Mouse (Mus musculus): ENCODE results near the gene Adamtsl4. TPM values are rescaled to one million over a fixed set of nuclear protein-coding genes. Genes with fewer than 3 reads are reported as not detected.
A peak's percentile ranks its signal among the peaks of the same experiment; 100 is the strongest.
"Not testable (repeated sequence)": the region's sequence is repeated elsewhere in the genome, so short reads cannot be mapped to it uniquely, and the experiment has no call there.

Adamtsl4 gene
- polyA plus RNA-seq, 1 experiment from 2014 or later = 1.1 TPM

DNA sequence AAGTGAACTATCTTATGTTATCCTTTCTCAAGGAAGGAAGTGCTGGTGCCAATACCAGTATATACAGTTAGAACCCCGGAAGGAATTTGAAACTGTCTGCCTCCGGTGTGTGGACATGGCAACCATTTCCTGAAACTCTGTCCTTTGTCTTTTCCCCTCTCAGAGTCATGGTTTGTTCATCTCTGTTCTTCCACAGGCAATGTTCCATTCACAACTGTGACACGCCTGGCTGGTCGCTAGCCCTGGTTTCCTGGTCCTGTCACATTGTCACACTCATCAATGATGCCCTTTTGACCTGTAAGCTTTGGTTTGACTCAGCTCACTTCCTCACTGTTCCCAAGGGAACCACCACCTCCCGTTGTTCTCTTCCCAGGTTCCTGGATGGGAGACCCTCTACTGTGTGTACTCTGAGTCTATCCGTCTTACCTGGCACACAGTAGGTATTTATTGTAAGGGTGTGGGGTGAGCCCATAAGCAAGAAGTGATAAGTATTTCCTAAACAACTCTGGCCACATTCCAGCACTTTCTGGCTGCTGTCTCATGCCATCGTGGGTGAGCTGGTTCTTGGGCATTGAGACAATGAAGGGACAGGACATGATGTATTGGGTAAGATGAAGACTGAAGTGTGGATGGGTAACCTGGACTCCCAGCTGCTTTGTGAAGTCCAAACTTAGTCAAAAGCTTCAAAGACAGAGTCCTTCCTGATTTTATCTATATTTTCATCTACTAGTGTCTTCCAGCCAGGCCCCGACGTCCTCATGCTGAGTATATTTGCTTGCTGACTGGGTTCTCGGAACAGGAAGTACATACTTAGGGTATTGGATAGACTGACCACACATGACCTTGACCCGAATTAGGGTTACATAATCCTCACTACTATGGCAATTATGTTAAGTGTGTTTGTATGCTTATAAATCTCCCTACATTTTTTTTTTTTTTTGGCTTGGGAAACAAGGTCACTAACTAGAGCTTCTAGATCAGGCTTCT lies 6.4 kb upstream of the Adamtsl4 start:
- H3K36me3 ChIP-seq (ENCODE audit: control insufficient read depth, insufficient read depth, low read length) = no peaks in the 10 kb centered on the region
- no peak overlapping the region for H3K9ac ChIP-seq (replicated peaks; ENCODE audit: low read depth, low read length)
- H3K9me3 ChIP-seq (ENCODE audit: control insufficient read depth, low read length) = no peaks in the 10 kb centered on the region
- H3K4me1 ChIP-seq (ENCODE audit: control insufficient read depth, insufficient read depth, low read length) = no peaks in the 10 kb centered on the region
- no peak overlapping the region for H3K27ac ChIP-seq (ENCODE audit: low read depth, low read length)
- ATAC-seq (ENCODE audit: low read depth) = no peak
- H3K27me3 ChIP-seq (ENCODE audit: control insufficient read depth, insufficient read depth, low read length) = no peaks in the 10 kb centered on the region
- WGBS = 73% methylated on average over 11 of the region's 11 CpGs
- no peak overlapping the region for H3K4me2 ChIP-seq (ENCODE audit: low read depth, low read length)
- H3K4me3 ChIP-seq (ENCODE audit: low read depth, low read length) = no peak overlapping the region

DNA sequence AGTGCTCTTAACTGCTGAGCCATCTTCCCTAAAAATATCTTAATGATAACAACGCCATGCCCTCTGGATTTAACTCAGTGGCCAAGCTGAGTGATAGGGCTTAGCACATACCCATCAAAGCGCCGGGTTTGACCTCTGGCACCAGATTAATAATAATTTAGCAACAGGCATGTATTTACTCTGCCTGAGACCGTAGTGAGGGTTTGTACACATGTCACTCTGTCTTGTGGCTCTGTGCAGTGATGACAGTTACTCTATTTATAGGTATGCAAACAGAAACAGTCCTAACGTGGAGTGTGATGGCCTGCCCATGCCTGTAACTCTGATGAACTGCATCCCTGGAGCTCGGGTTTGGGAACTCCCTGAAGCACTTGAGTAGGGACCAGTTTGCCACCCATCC lies 5.0 kb upstream of the Adamtsl4 start:
- no peaks in the 10 kb centered on the region for H3K9me3 ChIP-seq (ENCODE audit: control insufficient read depth, low read length)
- H3K9ac ChIP-seq (replicated peaks; ENCODE audit: low read depth, low read length) = no peak overlapping the region
- no peak overlapping the region for H3K27ac ChIP-seq (ENCODE audit: low read depth, low read length)
- 85% methylated on average over 6 of the region's 6 CpGs for WGBS
- ATAC-seq (ENCODE audit: low read depth) = no peak
- H3K4me3 ChIP-seq (ENCODE audit: low read depth, low read length) = no peak overlapping the region
- H3K36me3 ChIP-seq (ENCODE audit: control insufficient read depth, insufficient read depth, low read length) = no peaks in the 10 kb centered on the region
- peaks cover 3% of the 10 kb centered on the region for H3K4me1 ChIP-seq (ENCODE audit: control insufficient read depth, insufficient read depth, low read length)
- no peaks in the 10 kb centered on the region for H3K27me3 ChIP-seq (ENCODE audit: control insufficient read depth, insufficient read depth, low read length)
- H3K4me2 ChIP-seq (ENCODE audit: low read depth, low read length) = no peak overlapping the region

DNA sequence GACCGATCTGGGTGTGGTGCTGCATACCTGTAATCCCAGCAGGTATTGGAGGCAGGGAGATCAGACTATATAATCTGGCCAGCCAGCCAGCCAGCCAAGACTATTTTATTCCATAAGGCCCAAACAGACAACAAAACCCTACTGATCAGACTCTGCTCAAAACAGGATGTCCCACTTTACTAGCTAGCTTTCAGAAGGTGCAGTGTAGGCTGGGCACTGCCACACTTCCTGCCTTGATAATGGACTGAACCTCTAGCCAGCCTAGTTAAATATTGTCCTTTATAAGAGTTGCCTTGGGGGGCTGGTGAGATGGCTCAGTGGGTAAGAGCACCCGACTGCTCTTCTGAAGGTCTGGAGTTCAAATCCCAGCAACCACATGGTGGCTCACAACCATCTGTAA lies 2.8 kb upstream of the Adamtsl4 start:
- not testable (repeated sequence) for H3K27ac ChIP-seq (ENCODE audit: low read depth, low read length); ATAC-seq (ENCODE audit: low read depth)

DNA sequence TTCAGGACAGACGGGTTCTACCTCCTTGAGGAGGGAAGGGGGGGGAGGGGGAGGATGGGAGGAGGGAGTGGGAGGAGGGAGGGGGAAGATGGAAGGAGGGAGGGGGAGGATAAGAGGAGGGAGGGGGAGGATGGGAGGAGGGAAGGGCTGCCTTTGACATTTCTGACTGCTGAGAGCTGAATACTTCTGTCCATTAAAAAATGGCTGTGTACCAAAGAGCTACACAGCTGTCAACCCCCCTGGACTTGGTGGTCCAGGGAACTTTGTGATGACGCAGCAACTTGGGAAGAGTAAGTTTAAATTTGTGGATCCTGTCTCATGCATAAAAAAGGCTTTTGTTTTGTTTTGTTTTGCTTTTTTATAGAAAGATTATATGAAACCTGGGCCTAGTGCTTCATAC lies 2.2 kb upstream of the Adamtsl4 start:
- 46% methylated on average over 2 of the region's 2 CpGs for WGBS
- peaks cover 8% of the 10 kb centered on the region for H3K4me1 ChIP-seq (ENCODE audit: control insufficient read depth, insufficient read depth, low read length)
- no peaks in the 10 kb centered on the region for H3K9me3 ChIP-seq (ENCODE audit: control insufficient read depth, low read length)
- no peaks in the 10 kb centered on the region for H3K36me3 ChIP-seq (ENCODE audit: control insufficient read depth, insufficient read depth, low read length)
- H3K9ac ChIP-seq (replicated peaks; ENCODE audit: low read depth, low read length) = no peak overlapping the region
- H3K4me2 ChIP-seq (ENCODE audit: low read depth, low read length) = no peak overlapping the region
- no peak overlapping the region for H3K27ac ChIP-seq (ENCODE audit: low read depth, low read length)
- no peak overlapping the region for H3K4me3 ChIP-seq (ENCODE audit: low read depth, low read length)
- ATAC-seq (ENCODE audit: low read depth) = no peak
- no peaks in the 10 kb centered on the region for H3K27me3 ChIP-seq (ENCODE audit: control insufficient read depth, insufficient read depth, low read length)

More for the DNA sequence above, 2.8 kb upstream of the Adamtsl4 start:
- not testable (repeated sequence) for H3K36me3 ChIP-seq (ENCODE audit: control insufficient read depth, insufficient read depth, low read length); H3K9ac ChIP-seq (replicated peaks; ENCODE audit: low read depth, low read length); H3K4me2 ChIP-seq (ENCODE audit: low read depth, low read length); H3K9me3 ChIP-seq (ENCODE audit: control insufficient read depth, low read length); H3K4me3 ChIP-seq (ENCODE audit: low read depth, low read length); H3K27me3 ChIP-seq (ENCODE audit: control insufficient read depth, insufficient read depth, low read length); H3K4me1 ChIP-seq (ENCODE audit: control insufficient read depth, insufficient read depth, low read length)
- WGBS = 96% methylated on average over 2 of the region's 2 CpGs

DNA sequence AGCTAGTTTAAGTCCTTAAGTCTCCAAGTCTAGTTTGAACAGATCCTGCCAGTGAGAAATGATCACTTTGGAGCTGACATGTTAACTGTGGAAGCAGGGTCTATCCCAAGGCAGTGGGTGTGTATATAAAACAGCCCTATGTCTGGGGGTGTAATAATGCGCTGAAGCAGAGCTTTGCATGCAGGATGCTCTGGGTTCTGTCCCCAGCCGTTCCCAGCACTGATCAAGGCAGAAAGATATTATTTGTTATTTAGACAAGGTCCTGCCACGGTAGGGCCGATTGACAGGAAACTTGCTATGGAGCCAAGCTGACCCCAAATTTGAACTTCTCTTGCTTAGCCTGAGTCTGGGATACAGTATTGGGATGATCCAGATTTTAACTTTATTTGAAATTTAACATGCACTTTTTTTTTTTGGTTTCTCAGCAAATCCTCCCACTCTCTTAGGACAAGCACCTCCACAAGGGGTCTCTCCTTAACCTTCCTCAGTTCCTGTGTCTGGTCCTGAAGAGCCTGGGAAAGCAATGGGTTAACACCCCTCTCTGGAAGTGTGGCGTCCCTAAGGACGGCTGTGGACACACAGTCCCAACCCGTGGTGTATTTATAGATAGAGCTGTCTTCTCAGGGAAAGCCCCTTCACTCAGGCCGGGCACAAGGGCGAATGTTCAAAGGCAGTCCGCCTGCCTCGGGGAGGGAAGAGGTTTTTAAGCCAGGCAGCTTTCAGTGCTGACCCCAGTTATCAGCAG lies 1.6 kb upstream of the Adamtsl4 start:
- Histone ChIP-seq H3K27ac (ENCODE audit: low read depth, low read length) (no peak overlapping the region), H3K4me2 (ENCODE audit: low read depth, low read length) (no peak overlapping the region), H3K9ac (replicated peaks; ENCODE audit: low read depth, low read length) (no peak overlapping the region), H3K27me3 (ENCODE audit: control insufficient read depth, insufficient read depth, low read length) (no peaks in the 10 kb centered on the region), H3K36me3 (ENCODE audit: control insufficient read depth, insufficient read depth, low read length) (no peaks in the 10 kb centered on the region), H3K4me3 (ENCODE audit: low read depth, low read length) (no peak overlapping the region), H3K9me3 (ENCODE audit: control insufficient read depth, low read length) (no peaks in the 10 kb centered on the region), H3K4me1 (ENCODE audit: control insufficient read depth, insufficient read depth, low read length) (peaks cover 8% of the 10 kb centered on the region)
- ATAC-seq (ENCODE audit: low read depth) = no peak
- WGBS = 40% methylated on average over 11 of the region's 11 CpGs

DNA sequence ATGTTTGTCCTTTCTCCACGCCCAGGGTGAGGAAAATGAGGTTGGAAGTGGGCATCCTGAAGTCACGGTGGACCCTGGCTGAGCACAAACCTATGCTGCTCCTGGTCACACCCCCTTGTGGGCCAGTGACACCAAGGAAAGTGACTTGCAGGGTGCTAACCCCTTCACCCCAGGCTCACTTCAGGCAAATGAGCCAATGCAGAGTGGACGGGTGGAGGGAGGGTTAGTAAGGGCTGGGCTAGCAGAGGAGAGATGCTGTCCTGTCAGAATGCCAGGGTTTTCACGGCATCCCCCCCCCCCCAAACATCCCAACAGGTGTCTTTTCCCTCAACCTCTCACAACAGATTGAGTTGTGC lies 571 bp downstream of the Adamtsl4 start:
- Histone ChIP-seq H3K27ac (ENCODE audit: low read depth, low read length) (no peak overlapping the region), H3K9me3 (ENCODE audit: control insufficient read depth, low read length) (no peaks in the 10 kb centered on the region), H3K9ac (replicated peaks; ENCODE audit: low read depth, low read length) (0 out of 2 replicates have a peak overlapping the region, but pooled peaks have one; percentile 25), H3K36me3 (ENCODE audit: control insufficient read depth, insufficient read depth, low read length) (no peaks in the 10 kb centered on the region), H3K4me3 (ENCODE audit: low read depth, low read length) (peak overlapping the region; percentile 31), H3K27me3 (ENCODE audit: control insufficient read depth, insufficient read depth, low read length) (no peaks in the 10 kb centered on the region), H3K4me2 (ENCODE audit: low read depth, low read length) (peak overlapping the region; percentile 68), H3K4me1 (ENCODE audit: control insufficient read depth, insufficient read depth, low read length) (peaks cover 8% of the 10 kb centered on the region)
- ATAC-seq (ENCODE audit: low read depth) = no peak
- 26% methylated on average over 4 of the region's 4 CpGs for WGBS

DNA sequence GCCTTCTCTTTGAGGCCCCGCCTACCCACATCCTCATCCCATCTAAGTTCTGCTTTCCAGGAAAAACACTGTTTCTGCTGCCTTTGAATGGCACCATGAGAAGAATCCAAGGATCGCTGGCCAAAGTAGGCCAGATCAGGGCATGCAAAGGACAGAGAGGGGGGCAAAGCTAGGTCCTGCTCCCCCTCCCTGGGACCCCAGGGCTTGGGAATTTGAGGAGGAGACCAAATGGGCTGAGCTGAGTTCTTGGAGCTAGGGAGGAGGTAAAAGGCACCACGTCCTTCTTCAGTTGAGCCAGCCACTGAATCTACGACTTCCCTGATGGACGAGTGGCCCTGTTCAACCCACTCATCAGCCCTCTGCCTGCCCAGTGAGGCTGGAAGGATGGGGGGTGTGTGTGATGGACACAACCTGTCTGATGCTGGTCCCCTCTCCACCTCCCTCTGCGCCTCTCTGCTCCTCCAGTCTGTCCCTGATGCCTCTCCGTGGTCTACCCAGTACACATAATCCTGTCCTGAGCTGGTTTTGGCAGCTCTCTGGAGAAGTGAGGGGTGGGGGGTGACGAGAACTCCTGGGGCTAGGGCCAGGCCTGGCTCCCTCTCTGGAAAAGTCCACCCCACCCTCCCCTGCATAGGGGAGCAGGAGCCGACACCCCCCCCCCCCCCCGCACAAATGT lies 1.1 kb downstream of the Adamtsl4 start:
- 50% methylated on average over 8 of the region's 10 CpGs for WGBS
- no peak for ATAC-seq (ENCODE audit: low read depth)
- H3K9ac ChIP-seq (replicated peaks; ENCODE audit: low read depth, low read length) = 0 out of 2 replicates have a peak overlapping the region, but pooled peaks have one; percentile 7
- H3K36me3 ChIP-seq (ENCODE audit: control insufficient read depth, insufficient read depth, low read length) = no peaks in the 10 kb centered on the region
- no peaks in the 10 kb centered on the region for H3K27me3 ChIP-seq (ENCODE audit: control insufficient read depth, insufficient read depth, low read length)
- peaks cover 8% of the 10 kb centered on the region for H3K4me1 ChIP-seq (ENCODE audit: control insufficient read depth, insufficient read depth, low read length)
- H3K4me3 ChIP-seq (ENCODE audit: low read depth, low read length) = no peak overlapping the region
- H3K9me3 ChIP-seq (ENCODE audit: control insufficient read depth, low read length) = no peaks in the 10 kb centered on the region
- H3K27ac ChIP-seq (ENCODE audit: low read depth, low read length) = no peak overlapping the region
- H3K4me2 ChIP-seq (ENCODE audit: low read depth, low read length) = peak overlapping the region; percentile 68; the same call in 1 of the 2 replicates

DNA sequence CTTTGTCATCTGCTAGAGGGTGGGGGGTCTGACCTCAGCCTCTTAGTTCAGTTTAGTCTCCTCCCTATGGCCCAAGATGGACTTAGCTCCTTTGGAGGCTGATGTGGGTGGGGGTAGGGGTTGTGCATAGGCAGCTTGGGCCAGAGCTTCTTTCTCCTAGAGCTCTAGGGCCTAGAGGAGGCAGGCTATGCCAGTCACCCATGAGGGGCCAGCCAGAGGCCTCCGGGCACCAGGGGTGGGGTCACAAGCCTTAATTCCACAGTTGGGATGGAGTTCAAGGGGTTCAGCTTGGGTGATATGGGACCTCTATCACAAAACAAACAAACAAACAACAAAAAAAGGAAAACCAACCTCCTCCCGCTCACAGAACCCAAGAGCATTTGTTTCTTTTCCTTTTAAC lies 2.0 kb downstream of the Adamtsl4 start:
- Histone ChIP-seq H3K27me3 (ENCODE audit: control insufficient read depth, insufficient read depth, low read length) (no peaks in the 10 kb centered on the region), H3K4me3 (ENCODE audit: low read depth, low read length) (no peak overlapping the region), H3K4me2 (ENCODE audit: low read depth, low read length) (no peak overlapping the region), H3K27ac (ENCODE audit: low read depth, low read length) (no peak overlapping the region), H3K36me3 (ENCODE audit: control insufficient read depth, insufficient read depth, low read length) (no peaks in the 10 kb centered on the region), H3K9ac (replicated peaks; ENCODE audit: low read depth, low read length) (no peak overlapping the region), H3K9me3 (ENCODE audit: control insufficient read depth, low read length) (no peaks in the 10 kb centered on the region), H3K4me1 (ENCODE audit: control insufficient read depth, insufficient read depth, low read length) (peaks cover 8% of the 10 kb centered on the region)
- 91% methylated on average over 2 of the region's 2 CpGs for WGBS
- ATAC-seq (ENCODE audit: low read depth) = no peak
